Mouse (Mus musculus) liver, embryonic 15.5 days (tissue): Measurements from ENCODE around the gene Gad1. TPM values are rescaled to one million over a fixed set of nuclear protein-coding genes. Genes with fewer than 3 reads are reported as not detected.
"Not testable (repeated sequence)": the region's sequence is repeated elsewhere in the genome, so short reads cannot be mapped to it uniquely, and the experiment has no call there.

Experiments used
- ATAC-seq: fragments of 200-750 bp; cut with Nextera tagmentation; 2 replicates; pipeline ENCODE4 v1.8.0; 2017; ENCODE audit warnings: moderate number of reproducible peaks, mild to moderate bottlenecking, moderate library complexity; ENCODE audit not compliant: insufficient read depth
- H3K27ac ChIP-seq: fragments of 300-500 bp; sonication (generic); replicated peaks from 2 replicates; pipeline ENCODE4 v1.5.1; 2015; ENCODE audit warnings: mild to moderate bottlenecking, inconsistent platforms
- H3K27me3 ChIP-seq: fragments of 300-500 bp; sonication (generic); 2 replicates; pipeline ENCODE4 v1.6.1; 2015; ENCODE audit warnings: mild to moderate bottlenecking, inconsistent platforms
- H3K36me3 ChIP-seq: fragments of 300-500 bp; sonication (generic); replicated peaks from 2 replicates; pipeline ENCODE4 v1.6.1; 2015; ENCODE audit warnings: moderate library complexity, mild to moderate bottlenecking, inconsistent platforms
- H3K4me1 ChIP-seq: fragments of 300-500 bp; sonication (generic); replicated peaks from 2 replicates; pipeline ENCODE4 v1.6.1; 2015; ENCODE audit warnings: inconsistent platforms
- H3K4me2 ChIP-seq: fragments of 300-500 bp; sonication (generic); 2 replicates; pipeline ENCODE4 v1.6.1; 2015; ENCODE audit warnings: moderate library complexity, mild to moderate bottlenecking, inconsistent platforms
- H3K4me3 ChIP-seq: fragments of 300-500 bp; sonication (generic); replicated peaks from 2 replicates; pipeline ENCODE4 v1.5.1; 2015; ENCODE audit warnings: mild to moderate bottlenecking, inconsistent platforms
- H3K9ac ChIP-seq: fragments of 300-500 bp; sonication (generic); 2 replicates; pipeline ENCODE4 v1.6.1; 2015; ENCODE audit warnings: moderate library complexity, mild to moderate bottlenecking, inconsistent platforms
- H3K9me3 ChIP-seq: fragments of 300-500 bp; sonication (generic); replicated peaks from 2 replicates; pipeline ENCODE4 v1.6.1; 2016; ENCODE audit warnings: inconsistent platforms
- WGBS: fragments of 180-500 bp; shearing (Covaris S2); methylation state at CpG from one replicate; pipeline ENCODE4 v1.1.7; 2015; ENCODE audit warnings: mixed read lengths; ENCODE audit not compliant: insufficient replicate concordance; 5-methylcytosine and 5-hydroxymethylcytosine counted together
- polyA plus RNA-seq: library from polyadenylated mRNA; unstranded; fragments of >200 nt; fragmentation: Nextera tagmentation; extraction: Ambion mirVana; gene quantifications from 2 replicates; pipeline ENCODE4 v1.2.1, GENCODE M21; 2015

Gad1 gene
- 0.06 and 0.08 TPM in 2 replicates for polyA plus RNA-seq

DNA sequence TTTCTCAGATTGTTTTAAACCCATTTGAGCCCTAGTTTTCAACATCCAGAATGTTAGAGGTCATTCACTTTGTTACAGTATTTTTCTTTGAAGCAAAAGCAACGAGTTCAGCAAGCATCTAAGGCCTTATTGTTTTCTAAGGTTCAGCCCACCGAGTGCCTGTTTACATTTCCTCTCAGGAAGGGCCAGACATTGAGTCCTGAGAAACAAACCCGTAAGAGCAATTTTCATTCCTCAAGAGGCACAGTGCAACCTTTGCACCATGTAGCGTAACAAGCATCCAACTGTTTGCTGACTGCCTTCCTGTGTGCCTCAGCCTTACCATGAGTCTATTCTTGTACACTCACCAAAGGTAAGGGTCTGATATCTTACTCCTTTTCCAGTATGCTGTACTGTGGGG lies at the start of gene Gad1:
Gene Gad1 (plus strand): TSS at position 301 of the 400 bp plus-strand sequence.
- H3K27ac ChIP-seq = no peak within 1 kb of the TSS
- no peak within 1 kb of the TSS for H3K9ac ChIP-seq
- no peak within 1 kb of the TSS for H3K4me3 ChIP-seq
- H3K9me3 ChIP-seq = no peaks in the 10 kb centered on the region
- no peaks in the 10 kb centered on the region for H3K36me3 ChIP-seq
- H3K4me1 ChIP-seq = no peaks in the 10 kb centered on the region
- no peak within 1 kb of the TSS for H3K4me2 ChIP-seq
- H3K27me3 ChIP-seq = peaks cover under 1% of the 10 kb centered on the region; the same call in 1 of the 2 replicates
- 34% methylated on average over 4 of the region's 4 CpGs for WGBS
- ATAC-seq = no peak

DNA sequence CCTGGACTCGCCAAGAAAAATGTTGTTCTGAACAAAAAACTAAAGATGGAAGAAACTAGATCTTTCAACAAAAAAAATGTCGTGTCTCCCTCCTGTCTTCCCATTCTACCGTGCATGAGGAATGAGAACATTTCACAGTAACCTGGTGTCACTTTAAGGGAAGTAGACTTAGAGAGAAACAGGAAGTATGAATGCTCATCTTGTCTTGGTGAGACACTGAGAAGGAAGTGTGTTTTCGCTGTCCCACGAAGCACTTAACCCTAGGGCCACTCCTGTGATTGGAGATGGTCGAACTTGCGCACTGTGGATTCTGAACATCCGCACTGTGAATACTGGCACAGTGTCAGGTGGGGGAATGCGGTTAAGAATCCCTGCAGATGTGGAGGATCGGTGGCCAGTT lies 49.4 kb upstream of the Gad1 start:
- H3K27me3 ChIP-seq = peaks cover 9% of the 10 kb centered on the region
- H3K36me3 ChIP-seq = no peaks in the 10 kb centered on the region
- H3K4me3 ChIP-seq = no peak overlapping the region
- no peak overlapping the region for H3K9ac ChIP-seq
- ATAC-seq = no peak
- no peak overlapping the region for H3K27ac ChIP-seq
- H3K4me2 ChIP-seq = no peak overlapping the region
- 42% methylated on average over 10 of the region's 10 CpGs for WGBS
- no peaks in the 10 kb centered on the region for H3K9me3 ChIP-seq
- H3K4me1 ChIP-seq = no peaks in the 10 kb centered on the region

DNA sequence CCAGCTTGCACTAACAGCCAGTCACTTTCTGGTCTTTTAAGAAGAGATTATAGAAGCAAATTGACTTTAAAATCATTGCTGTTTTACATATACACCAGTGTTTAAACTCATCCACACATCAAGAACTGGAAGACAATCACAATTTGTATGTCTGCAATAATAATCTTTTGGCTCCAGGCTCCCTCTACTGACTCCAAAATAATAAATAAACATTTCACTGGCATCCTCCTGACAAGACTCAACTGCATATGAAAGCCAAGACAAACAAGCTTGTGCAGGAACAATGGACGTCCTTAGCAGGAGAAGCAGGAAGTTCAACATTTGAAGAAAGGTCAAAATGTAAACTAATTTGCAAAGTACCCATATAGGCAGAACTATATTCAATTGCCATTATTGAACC lies 47.6 kb upstream of the Gad1 start:
- 5% methylated on average over 1 of the region's 1 CpGs for WGBS
- H3K4me1 ChIP-seq = no peaks in the 10 kb centered on the region
- H3K9ac ChIP-seq = no peak overlapping the region
- H3K9me3 ChIP-seq = no peaks in the 10 kb centered on the region
- H3K36me3 ChIP-seq = no peaks in the 10 kb centered on the region
- no peak overlapping the region for H3K27ac ChIP-seq
- H3K4me2 ChIP-seq = no peak overlapping the region
- peaks cover 27% of the 10 kb centered on the region for H3K27me3 ChIP-seq
- no peak overlapping the region for H3K4me3 ChIP-seq
- no peak for ATAC-seq

DNA sequence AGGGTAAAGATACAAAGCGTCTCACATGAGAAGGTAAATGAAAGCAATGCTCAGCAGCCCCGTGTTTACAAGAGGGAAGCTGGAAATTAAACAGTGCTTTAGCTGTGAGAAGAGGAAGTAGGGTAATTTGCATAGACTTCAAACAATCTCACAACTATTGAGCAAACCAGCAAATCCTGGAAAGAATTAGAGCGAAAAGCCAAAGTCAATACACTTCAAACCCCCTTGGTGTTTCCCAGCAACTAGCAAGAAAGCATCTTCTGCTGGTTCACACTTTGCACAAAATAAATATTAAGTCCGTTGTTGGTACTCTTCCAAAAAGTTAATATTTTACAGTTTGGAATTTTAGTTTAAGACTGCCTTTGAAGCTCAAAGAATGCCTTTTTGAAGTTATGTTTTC lies 47.0 kb upstream of the Gad1 start:
- ATAC-seq = no peak
- no peaks in the 10 kb centered on the region for H3K36me3 ChIP-seq
- H3K4me3 ChIP-seq = no peak overlapping the region
- 16% methylated on average over 4 of the region's 4 CpGs for WGBS
- no peak overlapping the region for H3K4me2 ChIP-seq
- H3K4me1 ChIP-seq = no peaks in the 10 kb centered on the region
- peaks cover 30% of the 10 kb centered on the region for H3K27me3 ChIP-seq
- H3K9ac ChIP-seq = no peak overlapping the region
- H3K27ac ChIP-seq = no peak overlapping the region
- no peaks in the 10 kb centered on the region for H3K9me3 ChIP-seq

DNA sequence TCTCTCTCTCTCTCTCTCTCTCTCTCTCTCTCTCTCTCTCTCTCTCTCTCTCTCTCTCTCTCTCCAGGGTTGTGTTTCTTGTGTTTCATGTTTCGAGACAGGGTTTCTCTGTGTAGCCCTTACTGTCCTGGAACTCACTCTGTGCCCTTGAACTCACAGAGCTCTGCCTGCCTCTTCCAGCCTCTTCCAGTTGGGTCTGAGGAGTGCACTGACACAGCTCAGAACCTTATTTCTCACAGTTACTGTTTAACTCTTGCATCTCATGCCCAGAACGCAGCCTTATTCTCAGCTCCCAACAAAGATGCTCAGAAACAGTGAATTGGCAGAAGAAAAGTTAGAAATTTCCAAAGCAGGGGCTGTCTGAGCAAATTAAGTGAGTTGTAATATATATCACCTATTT lies 46.5 kb upstream of the Gad1 start:
- no peak for ATAC-seq
- H3K9me3 ChIP-seq = no peaks in the 10 kb centered on the region
- H3K4me2 ChIP-seq = no peak overlapping the region
- no peaks in the 10 kb centered on the region for H3K36me3 ChIP-seq
- H3K4me1 ChIP-seq = no peaks in the 10 kb centered on the region
- H3K27me3 ChIP-seq = peaks cover 30% of the 10 kb centered on the region
- WGBS = 33% methylated on average over 2 of the region's 2 CpGs
- H3K27ac ChIP-seq = no peak overlapping the region
- H3K9ac ChIP-seq = no peak overlapping the region
- H3K4me3 ChIP-seq = no peak overlapping the region

DNA sequence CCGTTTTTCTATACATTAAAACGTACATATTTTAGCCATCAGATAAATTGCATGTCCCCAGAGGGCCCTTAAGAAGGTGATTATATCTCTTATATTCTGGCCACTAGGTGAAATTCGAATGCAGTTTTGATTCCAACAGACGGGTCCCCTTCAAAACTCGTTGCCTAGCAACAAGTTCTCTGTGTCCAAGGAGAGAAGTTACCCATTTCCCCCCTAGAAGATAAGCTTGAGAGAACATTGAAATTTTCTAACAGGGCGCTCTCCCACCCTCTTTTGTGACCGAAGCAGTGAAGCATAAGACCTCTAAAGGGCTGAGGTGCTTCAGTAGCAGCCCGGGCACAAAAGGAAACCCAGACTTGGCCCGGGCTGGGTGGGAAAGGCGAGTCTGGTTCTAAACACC lies 44.4 kb upstream of the Gad1 start, which contains the start of gene Erich2:
Gene Erich2 (plus strand): TSS at position 324 of the 400 bp plus-strand sequence.
- Histone ChIP-seq H3K9ac (no peak within 1 kb of the TSS), H3K9me3 (no peaks in the 10 kb centered on the region), H3K4me2 (peak within 1 kb of the TSS; percentile 68), H3K27me3 (peaks cover 30% of the 10 kb centered on the region), H3K4me1 (no peaks in the 10 kb centered on the region), H3K27ac (no peak within 1 kb of the TSS), H3K4me3 (peak within 1 kb of the TSS; percentile 50), H3K36me3 (no peaks in the 10 kb centered on the region)
- ATAC-seq = no peak
- WGBS = 16% methylated on average over 10 of the region's 10 CpGs

DNA sequence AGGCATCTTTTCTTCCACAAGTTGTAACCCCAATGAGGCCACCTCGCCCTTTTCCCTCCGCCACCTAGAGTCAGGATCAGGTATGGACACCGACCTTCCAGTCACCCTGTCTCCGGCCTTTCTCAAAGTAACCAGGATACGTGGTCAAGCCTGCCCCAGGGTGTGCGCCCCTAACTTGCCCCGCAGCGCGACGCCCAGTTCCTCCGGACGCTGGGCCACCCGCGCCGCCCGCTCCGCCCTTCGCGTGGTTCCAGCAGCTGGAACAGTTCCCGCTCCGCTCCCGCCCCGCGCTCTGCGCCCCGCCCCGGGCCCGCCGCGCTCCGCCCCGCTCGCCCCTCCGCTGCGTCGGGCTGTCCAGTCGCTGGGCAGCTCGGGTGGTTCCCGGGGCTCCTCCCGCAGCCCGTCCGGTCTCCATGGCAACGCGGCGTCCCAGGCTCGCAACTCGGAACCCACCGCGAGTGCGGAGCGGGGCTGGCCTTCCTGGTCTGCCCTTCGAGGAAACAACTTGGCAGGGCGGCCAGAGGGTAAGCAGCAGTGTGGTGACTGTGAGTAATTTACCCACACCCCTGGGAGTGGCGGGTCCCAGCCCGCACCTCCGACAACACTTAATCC lies 43.7 kb upstream of the Gad1 start:
- Histone ChIP-seq H3K27me3 (peaks cover 30% of the 10 kb centered on the region), H3K9ac (no peak overlapping the region), H3K36me3 (no peaks in the 10 kb centered on the region), H3K27ac (no peak overlapping the region), H3K4me3 (peak overlapping the region; percentile 50), H3K4me2 (peak overlapping the region; percentile 68), H3K4me1 (no peaks in the 10 kb centered on the region), H3K9me3 (no peaks in the 10 kb centered on the region)
- under 1% methylated on average over 55 of the region's 56 CpGs for whole genome bisulfite sequencing
- ATAC-seq = peak; percentile 54

DNA sequence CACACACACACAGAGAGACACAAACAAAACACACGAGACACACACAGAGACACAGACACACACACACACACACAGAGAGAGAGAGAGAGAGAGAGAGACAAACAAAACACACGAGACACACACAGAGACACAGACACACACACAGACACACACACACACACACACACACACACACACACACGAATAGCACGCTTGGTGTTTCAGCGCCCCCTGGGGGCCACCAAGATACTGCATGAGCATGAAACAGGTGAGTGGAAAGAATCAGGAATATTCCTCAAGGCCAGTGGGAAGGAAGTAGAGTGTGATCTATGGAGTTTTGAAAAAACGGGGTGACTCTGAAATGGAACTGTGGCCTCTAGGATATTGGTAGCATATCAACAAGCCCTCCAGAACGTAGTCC lies 14.6 kb upstream of the Gad1 start:
- 29% methylated on average over 7 of the region's 7 CpGs for WGBS
- ATAC-seq, H3K4me2 ChIP-seq, H3K27ac ChIP-seq, H3K4me3 ChIP-seq, H3K4me1 ChIP-seq, H3K9me3 ChIP-seq, H3K36me3 ChIP-seq, H3K9ac ChIP-seq, H3K27me3 ChIP-seq: not testable (repeated sequence)

DNA sequence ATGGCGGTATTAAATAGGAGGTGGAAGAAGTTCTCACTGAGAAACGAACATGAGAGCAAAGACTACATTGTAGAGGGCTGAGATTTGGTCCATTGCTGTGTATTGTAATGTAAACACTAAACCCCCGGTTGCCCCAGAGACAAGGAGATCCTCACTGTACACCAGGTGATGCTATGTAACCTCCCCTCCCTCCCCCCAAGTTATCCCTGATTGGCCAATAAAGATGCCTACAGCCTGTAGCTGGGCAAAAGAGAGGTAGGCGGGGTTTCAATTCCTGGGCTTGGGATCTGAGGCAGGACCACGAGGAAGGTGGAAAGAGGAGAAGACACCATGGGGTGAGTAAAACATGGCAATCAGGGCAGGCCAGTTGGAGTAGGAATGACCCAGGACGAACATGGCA lies 2.2 kb upstream of the Gad1 start:
- 42% methylated on average over 6 of the region's 6 CpGs for WGBS
- ATAC-seq = no peak
- no peak overlapping the region for H3K27ac ChIP-seq
- H3K4me1 ChIP-seq = no peaks in the 10 kb centered on the region
- no peak overlapping the region for H3K9ac ChIP-seq
- H3K27me3 ChIP-seq = no peaks in the 10 kb centered on the region
- no peak overlapping the region for H3K4me2 ChIP-seq
- H3K9me3 ChIP-seq = no peaks in the 10 kb centered on the region
- H3K36me3 ChIP-seq = no peaks in the 10 kb centered on the region
- H3K4me3 ChIP-seq = no peak overlapping the region

DNA sequence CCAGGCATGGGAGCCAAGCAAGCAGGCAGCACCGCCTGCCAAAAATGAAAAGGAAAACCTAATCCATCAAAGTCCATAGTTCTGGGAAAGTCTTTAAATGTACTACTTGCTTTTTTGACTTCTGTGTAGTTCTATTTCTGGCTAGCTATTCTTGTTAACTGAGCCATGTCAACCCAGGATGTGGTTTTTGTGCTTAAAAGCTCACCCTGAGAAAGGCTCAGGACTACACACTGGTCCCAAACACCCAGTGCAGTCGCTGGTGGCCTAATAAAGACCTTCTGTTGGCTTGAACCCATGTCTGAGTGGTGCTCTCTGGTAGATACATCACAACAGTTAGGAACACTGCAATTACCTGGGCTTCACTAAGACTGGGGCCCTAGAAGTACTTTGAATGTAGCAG lies 1.4 kb upstream of the Gad1 start:
- Histone ChIP-seq H3K4me3 (no peak overlapping the region), H3K9ac (no peak overlapping the region), H3K27ac (no peak overlapping the region), H3K27me3 (no peaks in the 10 kb centered on the region), H3K4me2 (no peak overlapping the region), H3K9me3 (no peaks in the 10 kb centered on the region), H3K4me1 (no peaks in the 10 kb centered on the region), H3K36me3 (no peaks in the 10 kb centered on the region)
- WGBS = 47% methylated on average over 2 of the region's 2 CpGs
- no peak for ATAC-seq

DNA sequence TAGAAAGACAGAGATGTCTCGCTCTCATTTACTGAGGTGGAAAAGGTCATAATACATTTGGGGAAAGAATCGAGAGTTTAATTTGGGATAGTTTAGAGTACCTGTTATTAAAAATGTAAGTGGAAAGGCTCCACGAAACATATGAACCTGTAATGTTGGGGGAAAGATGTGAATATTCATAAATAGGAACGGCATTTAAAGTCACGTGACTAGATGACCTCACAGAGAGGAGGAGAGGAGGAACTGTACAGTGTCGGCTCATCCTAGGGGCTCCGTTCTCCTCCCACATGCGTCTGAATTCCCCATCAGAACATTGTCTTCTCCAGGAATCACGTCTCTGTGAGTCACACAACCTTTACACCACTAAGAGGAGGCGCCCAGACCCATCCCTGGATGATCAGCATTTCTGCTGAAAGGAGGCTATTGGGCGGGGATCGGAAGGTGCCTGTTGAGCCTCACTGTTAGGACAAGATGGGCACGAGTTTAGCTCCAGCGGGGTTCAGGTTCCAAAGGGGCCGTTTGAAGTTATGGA lies 739 bp upstream of the Gad1 start:
- WGBS = 60% methylated on average over 15 of the region's 15 CpGs
- Histone ChIP-seq H3K27me3 (no peaks in the 10 kb centered on the region), H3K36me3 (no peaks in the 10 kb centered on the region), H3K4me1 (no peaks in the 10 kb centered on the region), H3K4me2 (no peak overlapping the region), H3K9ac (no peak overlapping the region), H3K4me3 (no peak overlapping the region), H3K9me3 (no peaks in the 10 kb centered on the region), H3K27ac (no peak overlapping the region)
- ATAC-seq = no peak

DNA sequence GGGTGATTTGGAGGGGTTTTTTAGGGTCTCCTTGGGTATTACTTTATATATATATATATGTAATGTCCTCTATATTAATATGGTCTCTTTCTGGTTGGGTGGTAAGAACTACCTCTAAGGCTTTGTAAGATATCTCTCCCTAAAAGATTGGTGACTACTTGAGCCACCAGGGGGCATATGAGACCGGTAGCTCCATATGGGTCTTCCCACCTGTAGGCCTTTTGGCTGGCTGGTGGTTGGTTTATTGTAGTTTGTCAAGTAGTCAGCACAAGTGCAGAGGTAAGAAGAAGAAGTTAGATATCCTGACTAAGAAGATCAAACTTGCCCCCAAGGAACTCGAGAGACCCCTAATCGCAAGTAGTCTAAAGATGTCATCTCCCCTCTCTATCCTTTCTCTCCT lies 954 bp downstream of the Gad1 start:
- no peak for ATAC-seq
- WGBS = 67% methylated on average over 3 of the region's 3 CpGs

More for the DNA sequence above, 954 bp downstream of the Gad1 start:
- no peak overlapping the region for H3K27ac ChIP-seq
- H3K4me3 ChIP-seq = no peak overlapping the region
- H3K9me3 ChIP-seq = no peaks in the 10 kb centered on the region
- H3K4me1 ChIP-seq = no peaks in the 10 kb centered on the region
- no peak overlapping the region for H3K9ac ChIP-seq
- H3K27me3 ChIP-seq = peaks cover 8% of the 10 kb centered on the region
- no peak overlapping the region for H3K4me2 ChIP-seq
- no peaks in the 10 kb centered on the region for H3K36me3 ChIP-seq
